Mouse (Mus musculus) kidney, embryonic 15.5 days (tissue): ENCODE measurements around the gene Hexim2. TPM values are rescaled to one million over a fixed set of nuclear protein-coding genes. Genes with fewer than 3 reads are reported as not detected.

Source experiments
- ATAC-seq: fragments of 200-750 bp; cut with Nextera tagmentation; replicated peaks from 2 replicates; pipeline ENCODE4 v1.8.0; 2017; ENCODE audit warnings: moderate TSS enrichment; ENCODE audit not compliant: low FRiP score
- H3K27ac ChIP-seq: fragments of 300-500 bp; sonication (generic); 2 replicates; pipeline ENCODE4 v1.5.1; 2015; ENCODE audit warnings: mild to moderate bottlenecking, inconsistent platforms
- H3K27me3 ChIP-seq: fragments of 300-500 bp; sonication (generic); 2 replicates; pipeline ENCODE4 v1.6.1; 2015; ENCODE audit warnings: inconsistent platforms
- H3K36me3 ChIP-seq: fragments of 300-500 bp; sonication (generic); 2 replicates; pipeline ENCODE4 v1.6.1; 2015; ENCODE audit warnings: inconsistent platforms
- H3K4me1 ChIP-seq: fragments of 300-500 bp; sonication (generic); 2 replicates; pipeline ENCODE4 v1.6.1; 2015; ENCODE audit warnings: inconsistent platforms
- H3K4me2 ChIP-seq: fragments of 300-500 bp; sonication (generic); 2 replicates; pipeline ENCODE4 v1.6.1; 2015; ENCODE audit warnings: moderate library complexity, mild to moderate bottlenecking, inconsistent platforms
- H3K4me3 ChIP-seq: fragments of 300-500 bp; sonication (generic); replicated peaks from 2 replicates; pipeline ENCODE4 v1.5.1; 2015; ENCODE audit warnings: mild to moderate bottlenecking, inconsistent platforms
- H3K9ac ChIP-seq: fragments of 300-500 bp; sonication (generic); 2 replicates; pipeline ENCODE4 v1.6.1; 2015; ENCODE audit warnings: mild to moderate bottlenecking, inconsistent platforms
- H3K9me3 ChIP-seq: fragments of 300-500 bp; sonication (generic); replicated peaks from 2 replicates; pipeline ENCODE4 v1.6.1; 2016; ENCODE audit warnings: inconsistent platforms
- WGBS: fragments of 180-500 bp; shearing (Covaris S2); methylation state at CpG from one replicate; pipeline ENCODE4 v1.1.7; 2015; ENCODE audit warnings: mixed read lengths; 5-methylcytosine and 5-hydroxymethylcytosine counted together
- polyA plus RNA-seq: library from polyadenylated mRNA; unstranded; fragments of >200 nt; fragmentation: Nextera tagmentation; extraction: Ambion mirVana; gene quantifications from 2 replicates; pipeline ENCODE4 v1.2.1, GENCODE M21; 2015

The Hexim2 gene
- polyA plus RNA-seq, 1 experiment from 2014 or later, result 10.7 TPM

DNA sequence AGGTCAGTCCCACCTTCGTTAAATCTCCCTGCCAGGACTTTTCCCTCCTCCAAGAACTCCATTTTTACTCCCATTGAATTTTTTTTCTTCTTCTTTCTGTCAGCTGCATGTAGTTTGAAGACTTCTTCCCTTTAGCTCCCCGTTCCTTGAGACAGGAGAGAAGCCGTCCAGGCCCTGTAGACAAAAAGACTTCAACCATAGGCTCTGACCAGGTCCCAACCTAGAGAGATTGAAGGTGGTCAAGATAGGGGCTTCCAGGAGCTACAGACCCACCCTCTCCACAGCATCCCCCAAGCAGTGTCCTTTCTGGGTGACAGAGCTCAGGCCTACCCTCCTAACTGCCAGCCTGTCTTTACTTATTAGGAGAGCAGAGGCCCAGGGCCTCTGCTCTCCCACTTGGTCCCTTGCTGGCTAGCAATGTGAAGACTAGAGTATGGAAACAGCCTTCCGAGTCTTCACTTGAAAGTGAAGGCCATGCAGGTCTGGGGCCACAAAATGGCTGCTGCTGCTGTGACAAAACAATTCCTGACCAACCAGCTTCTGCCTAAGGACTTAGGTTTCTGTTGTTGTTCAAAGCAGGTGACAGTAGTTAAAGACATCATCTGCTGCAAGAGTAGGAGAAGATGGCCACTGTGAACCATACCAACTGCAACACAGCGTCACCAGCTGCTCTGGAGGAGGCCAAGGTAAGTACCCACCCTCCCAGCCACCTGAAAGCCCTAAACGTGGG is 1.4 kb downstream of the Hexim2 start:
- H3K9ac ChIP-seq, result peak overlapping the region; percentile 37
- peaks cover 12% of the 10 kb centered on the region for H3K36me3 ChIP-seq
- ATAC-seq, result no peak; the same call in 1 of the 2 replicates
- H3K27ac ChIP-seq, result peak overlapping the region; percentile 81
- H3K4me1 ChIP-seq, result peaks cover 39% of the 10 kb centered on the region
- no peaks in the 10 kb centered on the region for H3K27me3 ChIP-seq
- H3K4me2 ChIP-seq, result peak overlapping the region; percentile 71
- 56% methylated on average over 6 of the region's 6 CpGs for WGBS
- no peaks in the 10 kb centered on the region for H3K9me3 ChIP-seq
- peak overlapping the region; percentile 64 for H3K4me3 ChIP-seq

DNA sequence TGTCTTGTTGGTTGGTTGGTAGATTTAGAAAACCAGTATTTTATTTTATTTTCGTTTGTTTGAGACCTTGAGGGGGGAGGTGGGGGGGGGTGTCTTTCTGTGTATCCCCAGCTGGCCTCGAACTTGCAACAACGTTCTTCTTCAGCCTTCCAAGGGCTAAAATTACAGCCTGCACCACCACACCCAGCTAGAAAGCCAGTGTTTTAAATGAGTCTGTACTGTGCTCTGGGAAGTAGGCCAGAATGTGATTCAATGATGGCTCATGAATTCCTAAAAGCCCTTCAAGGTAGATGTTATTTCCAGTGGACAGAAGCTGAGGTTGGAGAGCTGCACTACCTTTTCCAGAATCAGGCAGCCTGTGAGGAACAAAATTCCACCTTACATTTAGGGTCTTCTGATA is 2.0 kb downstream of the Hexim2 start:
- H3K4me2 ChIP-seq, result peak overlapping the region; percentile 71; the same call in 1 of the 2 replicates

DNA sequence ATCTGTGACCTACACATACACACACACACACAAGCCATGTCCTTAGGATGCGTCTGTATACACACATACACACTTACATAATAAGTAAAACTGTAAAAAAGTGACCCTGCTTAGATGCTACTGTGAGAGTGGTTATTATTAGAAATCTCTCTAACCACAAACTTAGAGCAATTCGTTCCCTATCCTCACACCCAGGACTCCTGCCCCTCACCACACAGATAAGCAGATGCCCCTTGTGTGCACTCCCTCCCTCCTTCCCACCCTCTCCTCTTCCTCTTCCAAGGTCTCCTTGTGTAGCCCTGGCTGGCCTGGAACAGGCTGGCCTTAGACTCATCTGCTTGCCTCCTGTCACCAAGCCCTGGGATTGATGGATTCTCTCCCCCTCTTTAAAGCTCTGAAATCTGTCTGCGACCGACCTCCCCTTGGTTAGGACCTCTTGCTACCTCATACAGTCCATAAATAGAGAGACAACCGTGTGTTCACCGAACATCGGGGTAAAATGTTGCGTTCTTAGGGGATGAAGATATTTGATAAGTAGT is 3.9 kb downstream of the Hexim2 start:
- ATAC-seq, result no peak
- H3K27me3 ChIP-seq, result no peaks in the 10 kb centered on the region
- WGBS, result 86% methylated on average over 8 of the region's 8 CpGs
- H3K9ac ChIP-seq, result no peak overlapping the region
- no peak overlapping the region for H3K4me2 ChIP-seq
- peaks cover 42% of the 10 kb centered on the region for H3K4me1 ChIP-seq
- H3K27ac ChIP-seq, result no peak overlapping the region
- no peak overlapping the region for H3K4me3 ChIP-seq
- H3K9me3 ChIP-seq, result no peaks in the 10 kb centered on the region
- H3K36me3 ChIP-seq, result peaks cover 18% of the 10 kb centered on the region

More for the DNA sequence above, 2.0 kb downstream of the Hexim2 start:
- Histone ChIP-seq H3K36me3 (peaks cover 16% of the 10 kb centered on the region), H3K4me3 (no peak overlapping the region), H3K27me3 (no peaks in the 10 kb centered on the region), H3K4me1 (peaks cover 40% of the 10 kb centered on the region), H3K9ac (no peak overlapping the region), H3K27ac (peak overlapping the region; percentile 81; the same call in 1 of the 2 replicates), H3K9me3 (no peaks in the 10 kb centered on the region)
- WGBS, result 74% methylated on average over 3 of the region's 3 CpGs
- ATAC-seq, result no peak

DNA sequence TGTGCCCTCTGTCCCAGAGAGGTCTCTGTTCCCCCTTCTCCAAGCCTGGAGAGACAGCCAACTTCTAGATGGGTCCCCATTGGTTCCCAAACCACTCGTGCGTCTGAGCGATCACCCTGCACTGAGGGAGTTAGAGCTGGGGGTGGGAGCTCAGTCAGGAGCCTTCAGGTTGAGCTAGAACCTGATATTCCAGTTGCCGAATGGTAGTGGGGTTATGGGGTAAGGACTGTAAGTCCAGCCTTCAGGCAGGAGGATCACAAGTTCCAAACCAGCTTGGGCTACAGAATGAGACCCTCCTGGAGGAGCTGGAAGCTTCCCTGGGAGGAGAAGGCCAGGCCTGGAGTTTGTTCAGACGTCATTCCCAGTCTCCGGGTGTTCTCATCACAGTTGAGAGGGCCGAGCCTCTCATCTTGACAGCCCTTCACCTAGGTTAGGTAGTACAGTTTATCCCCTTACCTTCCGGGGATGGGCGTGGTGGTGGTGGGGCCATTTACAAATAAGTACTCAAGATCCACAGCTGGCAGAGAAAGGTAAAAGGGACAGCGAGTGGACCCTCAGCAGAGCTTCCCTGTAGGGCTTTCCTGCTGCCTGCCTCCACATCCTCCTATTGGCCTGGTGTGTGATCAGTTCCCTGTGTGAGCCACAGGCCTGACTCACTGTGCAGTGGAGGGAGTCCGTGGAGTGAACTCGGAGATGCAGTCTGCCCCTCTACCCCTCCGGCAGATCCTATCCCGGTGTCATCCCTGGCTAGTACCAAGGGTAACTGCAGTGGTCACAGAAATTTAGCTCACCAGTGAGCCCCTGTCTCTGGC is 7.9 kb downstream of the Hexim2 start:
- no peak overlapping the region for H3K4me3 ChIP-seq
- no peak overlapping the region for H3K9ac ChIP-seq
- peaks cover 55% of the 10 kb centered on the region for H3K4me1 ChIP-seq
- H3K4me2 ChIP-seq, result no peak overlapping the region
- no peaks in the 10 kb centered on the region for H3K9me3 ChIP-seq
- ATAC-seq, result no peak
- H3K27me3 ChIP-seq, result no peaks in the 10 kb centered on the region
- 84% methylated on average over 14 of the region's 14 CpGs for WGBS
- H3K36me3 ChIP-seq, result peaks cover 18% of the 10 kb centered on the region
- H3K27ac ChIP-seq, result peak overlapping the region; percentile 91

DNA sequence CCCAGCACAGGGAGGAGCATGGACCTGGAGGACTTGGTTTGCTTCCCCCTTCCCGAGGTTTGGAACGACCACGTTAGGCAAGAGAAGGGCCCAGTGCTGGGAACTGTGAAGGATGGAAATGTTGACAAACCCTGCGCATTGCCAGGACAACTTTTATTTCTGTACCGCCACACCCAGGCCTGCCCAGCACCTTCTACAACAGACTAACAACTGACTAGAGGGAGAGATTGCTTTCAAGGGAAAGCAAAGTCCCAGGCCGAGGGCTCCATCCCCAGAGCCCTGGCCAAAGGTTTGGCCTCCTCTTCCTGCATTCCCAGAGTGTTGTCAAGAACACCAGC is 8.5 kb downstream of the Hexim2 start:
- H3K9me3 ChIP-seq, result no peaks in the 10 kb centered on the region
- ATAC-seq, result no peak
- peaks cover 18% of the 10 kb centered on the region for H3K36me3 ChIP-seq
- no peak overlapping the region for H3K4me3 ChIP-seq
- peak overlapping the region; percentile 91 for H3K27ac ChIP-seq
- no peak overlapping the region for H3K9ac ChIP-seq
- no peak overlapping the region for H3K4me2 ChIP-seq
- H3K27me3 ChIP-seq, result no peaks in the 10 kb centered on the region
- H3K4me1 ChIP-seq, result peaks cover 59% of the 10 kb centered on the region
- 47% methylated on average over 6 of the region's 6 CpGs for WGBS

DNA sequence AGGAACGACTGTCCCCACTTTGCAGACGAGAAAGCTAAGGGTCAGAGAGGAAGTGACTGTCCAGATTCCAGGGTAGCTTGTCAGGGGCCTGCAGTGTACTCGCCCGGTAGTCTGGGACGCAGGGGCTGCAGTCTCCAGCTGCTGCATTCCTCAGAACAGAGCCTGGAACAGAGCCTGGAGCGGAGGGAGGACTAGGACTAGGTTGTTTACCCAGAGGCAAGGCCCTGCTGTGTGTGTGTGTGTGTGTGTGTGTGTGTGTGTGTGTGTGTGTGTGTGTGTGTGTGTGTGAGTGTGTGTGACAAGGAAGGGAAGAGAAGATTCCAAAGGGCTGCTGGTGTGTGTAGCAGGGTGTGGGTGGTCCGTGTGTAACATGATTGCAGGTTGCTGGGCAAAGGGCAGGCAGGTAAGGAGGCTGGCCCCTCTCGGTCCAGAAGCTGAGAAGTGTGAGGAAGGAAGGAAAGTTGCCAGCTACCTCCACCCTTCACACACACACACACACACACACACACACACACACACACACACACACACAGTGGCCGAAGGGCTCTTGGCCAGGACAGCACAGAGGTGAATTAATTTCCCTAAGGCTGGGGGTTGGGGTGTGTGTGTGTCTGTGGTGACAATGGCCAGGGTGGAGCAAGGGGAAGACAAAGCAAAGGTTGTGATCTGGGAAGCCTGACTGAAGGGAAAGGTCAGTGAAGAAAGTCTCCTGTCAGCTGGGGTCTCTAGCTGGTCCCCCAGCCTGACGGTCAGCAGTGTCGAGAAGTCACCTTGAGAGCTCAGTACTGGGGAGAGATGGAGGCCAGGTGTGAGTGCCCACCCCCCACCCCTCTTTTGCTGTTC is 9.1 kb downstream of the Hexim2 start:
- no peaks in the 10 kb centered on the region for H3K27me3 ChIP-seq
- ATAC-seq, result peak; percentile 31; the same call in 1 of the 2 replicates
- H3K27ac ChIP-seq, result peak overlapping the region; percentile 91
- peaks cover 18% of the 10 kb centered on the region for H3K36me3 ChIP-seq
- peaks cover 56% of the 10 kb centered on the region for H3K4me1 ChIP-seq
- 0 out of 2 replicates have a peak overlapping the region, but pooled peaks have one; percentile 57 for H3K4me2 ChIP-seq
- H3K9me3 ChIP-seq, result no peaks in the 10 kb centered on the region
- H3K4me3 ChIP-seq, result no peak overlapping the region
- 14% methylated on average over 11 of the region's 11 CpGs for WGBS
- peak overlapping the region; percentile 21; the same call in 1 of the 2 replicates for H3K9ac ChIP-seq

DNA sequence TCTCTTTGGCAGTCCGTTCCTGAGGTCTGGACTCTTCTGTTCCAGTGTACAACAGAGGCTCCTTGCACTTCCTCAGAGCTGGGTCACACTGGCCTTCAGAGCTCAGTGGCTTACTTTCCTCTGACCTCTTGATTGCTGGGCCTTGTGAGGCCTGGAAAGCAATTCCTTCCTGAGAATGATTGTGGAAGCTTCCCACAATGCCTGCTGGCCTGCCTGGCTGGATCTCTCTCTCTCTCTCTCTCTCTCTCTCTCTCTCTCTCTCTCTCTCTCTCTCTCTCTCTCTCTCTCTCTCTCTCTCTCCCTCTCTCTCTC is 9.7 kb downstream of the Hexim2 start:
- Histone ChIP-seq H3K36me3 (peaks cover 18% of the 10 kb centered on the region), H3K9me3 (no peaks in the 10 kb centered on the region), H3K27me3 (no peaks in the 10 kb centered on the region), H3K9ac (peak overlapping the region; percentile 21; the same call in 1 of the 2 replicates), H3K27ac (peak overlapping the region; percentile 91), H3K4me3 (no peak overlapping the region), H3K4me2 (peak overlapping the region; percentile 57), H3K4me1 (peaks cover 56% of the 10 kb centered on the region)
- no peak for ATAC-seq
- WGBS, result 33% methylated on average over 1 of the region's 1 CpGs

DNA sequence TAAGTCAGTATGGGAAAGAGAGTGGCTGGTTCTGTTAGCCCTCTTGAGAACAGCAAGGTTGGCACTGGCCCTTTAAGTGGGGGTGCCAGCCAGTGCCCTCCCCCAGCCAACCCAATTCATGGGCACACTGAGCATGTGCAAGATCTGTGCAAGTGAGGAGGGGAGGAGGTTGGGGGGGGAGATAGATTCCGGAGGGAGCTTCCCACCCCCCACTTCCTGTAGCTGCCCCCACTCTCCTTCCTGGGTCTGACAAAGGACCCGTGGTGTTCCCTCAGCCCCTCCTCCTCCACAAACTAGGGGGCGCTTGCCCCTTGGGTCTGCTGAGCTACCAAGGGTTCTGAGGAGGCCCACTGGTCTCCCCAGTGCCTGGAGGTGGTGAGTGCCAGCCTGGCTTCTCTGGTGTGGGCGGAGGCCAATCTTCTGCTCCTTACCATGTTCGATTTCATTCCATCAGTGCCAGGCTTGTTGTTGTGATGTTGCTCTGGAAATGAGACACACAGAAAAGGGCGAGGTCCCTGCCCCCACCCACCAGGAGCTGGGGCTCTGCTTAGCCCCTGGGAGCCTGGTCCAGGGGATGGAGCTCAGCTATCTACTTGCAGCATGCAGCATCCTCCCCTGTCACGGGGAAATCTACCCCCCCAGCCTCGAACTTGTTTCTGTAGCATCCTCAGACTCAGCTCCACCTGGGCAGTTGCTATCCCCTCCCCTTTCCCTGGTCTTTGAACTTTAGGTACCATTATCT is 10.4 kb downstream of the Hexim2 start:
- H3K4me1 ChIP-seq, result peaks cover 61% of the 10 kb centered on the region
- ATAC-seq, result peak; percentile 79
- WGBS, result 23% methylated on average over 8 of the region's 8 CpGs
- peak overlapping the region; percentile 91 for H3K27ac ChIP-seq
- peak overlapping the region; percentile 21; the same call in 1 of the 2 replicates for H3K9ac ChIP-seq
- H3K27me3 ChIP-seq, result no peaks in the 10 kb centered on the region
- no peaks in the 10 kb centered on the region for H3K9me3 ChIP-seq
- peak overlapping the region; percentile 24 for H3K4me3 ChIP-seq
- peak overlapping the region; percentile 57 for H3K4me2 ChIP-seq
- H3K36me3 ChIP-seq, result peaks cover 18% of the 10 kb centered on the region

DNA sequence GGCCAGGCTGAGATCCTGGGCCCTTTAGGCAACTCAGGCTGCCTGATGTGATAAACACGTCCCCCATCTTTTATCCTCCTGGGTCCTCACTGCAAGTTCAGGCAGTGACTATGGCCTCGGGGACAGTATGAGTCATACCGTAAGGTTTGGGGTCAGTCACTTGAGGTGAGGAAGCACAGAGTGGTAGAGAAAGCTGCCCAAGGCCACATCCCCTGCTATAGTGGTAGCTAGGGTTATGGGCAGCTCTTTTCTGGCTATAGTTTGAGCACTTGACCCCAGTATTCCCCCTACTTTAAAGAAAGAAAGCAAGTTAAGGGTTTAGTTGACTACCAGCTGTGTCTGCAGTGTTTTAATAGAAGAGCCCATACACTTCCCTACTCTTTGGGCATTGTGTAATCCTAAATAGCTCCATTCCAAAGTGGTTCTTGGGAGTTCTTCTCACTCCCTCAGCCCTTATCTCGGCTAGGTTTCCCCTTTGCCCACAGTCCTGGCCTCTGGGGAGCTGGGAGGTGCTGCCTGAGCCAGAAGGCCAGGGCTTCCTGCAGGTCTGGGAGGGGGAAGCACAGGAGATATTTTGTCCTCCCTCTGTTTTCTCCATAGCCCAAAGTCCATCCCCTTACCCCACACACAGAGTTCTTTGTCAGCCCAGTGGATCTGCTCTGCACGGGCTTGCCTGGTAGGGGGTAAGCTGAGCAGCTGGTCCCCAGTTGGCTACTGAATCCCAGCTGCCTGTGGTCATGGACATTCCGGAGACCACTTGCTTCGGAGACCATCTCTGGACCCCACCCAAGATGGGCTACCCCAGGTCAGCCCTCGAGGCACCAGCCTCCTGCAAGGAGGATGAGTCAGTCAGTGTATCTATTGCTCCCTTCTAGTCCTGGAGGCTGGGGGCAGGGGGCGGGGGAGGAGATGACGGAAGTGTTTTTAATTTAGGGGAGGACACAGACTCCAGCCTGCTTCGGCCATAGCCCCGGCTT is 12.4 kb downstream of the Hexim2 start:
- no peak overlapping the region for H3K4me2 ChIP-seq
- no peak for ATAC-seq
- H3K4me3 ChIP-seq, result no peak overlapping the region
- peaks cover 56% of the 10 kb centered on the region for H3K4me1 ChIP-seq
- H3K9ac ChIP-seq, result no peak overlapping the region
- 41% methylated on average over 12 of the region's 12 CpGs for WGBS
- no peaks in the 10 kb centered on the region for H3K27me3 ChIP-seq
- H3K9me3 ChIP-seq, result no peaks in the 10 kb centered on the region
- 0 out of 2 replicates have a peak overlapping the region, but pooled peaks have one; percentile 37 for H3K27ac ChIP-seq
- H3K36me3 ChIP-seq, result peaks cover 3% of the 10 kb centered on the region

DNA sequence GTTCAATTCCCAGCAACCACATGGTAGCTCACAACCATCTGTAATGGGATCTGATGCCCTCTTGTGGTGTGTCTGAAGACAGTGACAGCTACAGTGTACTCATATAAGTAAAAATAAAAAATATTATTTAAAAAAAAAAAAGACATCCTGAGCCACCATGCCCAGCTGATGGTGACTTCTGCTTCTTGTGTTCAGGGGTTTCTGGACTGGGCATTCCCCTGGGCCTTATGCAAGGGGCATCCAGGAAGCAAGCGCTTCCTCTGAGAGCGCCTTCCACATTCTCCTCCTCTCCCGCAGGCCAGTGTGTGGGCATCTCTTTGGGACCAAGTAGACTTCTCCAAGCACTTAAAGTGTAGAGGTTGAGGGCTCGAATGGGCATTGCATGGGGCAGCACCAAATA is 14.2 kb downstream of the Hexim2 start:
- peaks cover 40% of the 10 kb centered on the region for H3K4me1 ChIP-seq
- H3K36me3 ChIP-seq, result no peaks in the 10 kb centered on the region
- no peaks in the 10 kb centered on the region for H3K27me3 ChIP-seq
- no peak overlapping the region for H3K27ac ChIP-seq
- H3K4me3 ChIP-seq, result no peak overlapping the region
- no peak for ATAC-seq
- no peak overlapping the region for H3K4me2 ChIP-seq
- no peak overlapping the region for H3K9ac ChIP-seq
- no peaks in the 10 kb centered on the region for H3K9me3 ChIP-seq
- 85% methylated on average over 4 of the region's 4 CpGs for WGBS
